Mouse (Mus musculus) embryonic facial prominence, embryonic 15.5 days (tissue): Measurements from ENCODE around the gene Rnls. TPM values are rescaled to one million over a fixed set of nuclear protein-coding genes. Genes with fewer than 3 reads are reported as not detected.

Experiments
- microRNA-seq: library from miRNA; unstranded; fragments of <30 nt; microRNA quantifications from one replicate; pipeline ENCODE4, GENCODE M21; 2016; ENCODE audit warnings: borderline number of aligned reads
- polyA plus RNA-seq: library from polyadenylated mRNA; unstranded; fragments of >200 nt; fragmentation: Nextera tagmentation; extraction: Ambion mirVana; gene quantifications from 2 replicates; pipeline ENCODE4 v1.2.1, GENCODE M21; 2015

Gene Rnls
- polyA plus RNA-seq, 1 experiment from 2014 or later: 8.2 TPM

Small RNAs within 50 kb of the gene (microRNA-seq; reads per million reads assigned to microRNA genes)
- 4.5 reads per million, percentile 19 among the genes with 10 or more reads in this experiment for gene Mir3970

Other genes with a start within 250 kb of the Rnls start
- not detected in 2 replicates for gene Lipo4, start 125.5 kb upstream of the Rnls start, polyA plus RNA-seq
- not detected in 2 replicates for gene Gm8978, start 233.0 kb upstream of the Rnls start, polyA plus RNA-seq